Mouse (Mus musculus) heart, adult 11 months (tissue): ENCODE measurements at regions not wholly inside any gene's neighbourhood (a gene's known extent, or its start where the extent isn't known, plus 50 kb on each side); places are given as distances from the start of the nearest gene placed in this dataset.

Source experiments
- DNase-seq: peaks from one replicate; pipeline ENCODE4 v3.0.0; 2022

GRCm38 (mm10) chr11:30710266-30710665, 60.9 kb upstream of the Acyp2 start:
- DNase-seq = no peak

- peak; percentile 91 for DNase-seq
Measured at GRCm38 (mm10) chr11:30720803-30721202, 50.7 kb upstream of the Psme4 start.
